Mouse (Mus musculus) left cerebral cortex, postnatal 36 days (tissue): ENCODE measurements around the gene 4930523C07Rik. TPM values are rescaled to one million over a fixed set of nuclear protein-coding genes. Genes with fewer than 3 reads are reported as not detected.

ENCODE experiments used
- DNase-seq, 2 experiments: peaks; one replicate each; pipeline ENCODE4 v3.0.0; 2021 to 2022; ENCODE audit warnings: low spot score in 2 of 2, mixed read lengths in 1 of 2
- intact Hi-C: fragments of 180-260 bp; cut with DNase I; formaldehyde crosslinking; loops from one replicate; pipeline ENCODE4 v1.15.1; 2025
- total RNA-seq, 2 experiments: library from RNA; stranded (reverse); gene quantifications; 2 replicates each; pipeline ENCODE4 v1.2.3; 2021

4930523C07Rik gene
- 1 to 10 TPM; 2.6 TPM for total RNA-seq

GRCm38 (mm10) chr1:160044237-160045021 is at the start of gene 4930523C07Rik:
Gene 4930523C07Rik (plus strand): TSS chr1:160044382.
- intact Hi-C loops = no loop called here
- peak in 1 of 2 experiments; percentile 11 for DNase-seq

- DNase-seq = no peak
- intact Hi-C loops = no loop called here
Observed at GRCm38 (mm10) chr1:159997329-159997728, 46.9 kb upstream of the 4930523C07Rik start.

DNA sequence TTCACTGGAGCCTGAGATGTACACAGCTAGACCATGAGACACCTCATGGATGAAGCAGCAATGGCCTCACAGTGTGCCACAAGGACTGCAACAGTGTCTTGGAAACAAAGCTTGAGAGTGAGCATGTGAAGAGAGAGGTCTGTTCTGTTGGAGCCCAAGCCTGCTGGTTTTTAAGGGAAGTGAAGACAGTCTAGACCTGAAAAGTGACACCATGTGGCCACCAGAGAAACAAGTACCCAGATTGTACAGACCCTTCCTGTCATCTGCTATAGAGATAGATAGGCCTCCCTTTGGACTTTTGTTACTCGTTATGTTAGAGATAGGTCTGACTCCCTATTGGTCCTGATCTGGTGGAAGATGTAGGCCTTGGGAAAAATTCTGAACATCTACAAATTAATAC is 45.8 kb upstream of the 4930523C07Rik start:
- intact Hi-C loops = no loop called here
- no peak for DNase-seq

GRCm38 (mm10) chr1:159999232-159999631 is 45.0 kb upstream of the 4930523C07Rik start:
- intact Hi-C loops = no loop called here
- no peak for DNase-seq

- intact Hi-C loops = no loop called here
- no peak for DNase-seq
Observed at GRCm38 (mm10) chr1:160005319-160005718, 38.9 kb upstream of the 4930523C07Rik start.

DNA sequence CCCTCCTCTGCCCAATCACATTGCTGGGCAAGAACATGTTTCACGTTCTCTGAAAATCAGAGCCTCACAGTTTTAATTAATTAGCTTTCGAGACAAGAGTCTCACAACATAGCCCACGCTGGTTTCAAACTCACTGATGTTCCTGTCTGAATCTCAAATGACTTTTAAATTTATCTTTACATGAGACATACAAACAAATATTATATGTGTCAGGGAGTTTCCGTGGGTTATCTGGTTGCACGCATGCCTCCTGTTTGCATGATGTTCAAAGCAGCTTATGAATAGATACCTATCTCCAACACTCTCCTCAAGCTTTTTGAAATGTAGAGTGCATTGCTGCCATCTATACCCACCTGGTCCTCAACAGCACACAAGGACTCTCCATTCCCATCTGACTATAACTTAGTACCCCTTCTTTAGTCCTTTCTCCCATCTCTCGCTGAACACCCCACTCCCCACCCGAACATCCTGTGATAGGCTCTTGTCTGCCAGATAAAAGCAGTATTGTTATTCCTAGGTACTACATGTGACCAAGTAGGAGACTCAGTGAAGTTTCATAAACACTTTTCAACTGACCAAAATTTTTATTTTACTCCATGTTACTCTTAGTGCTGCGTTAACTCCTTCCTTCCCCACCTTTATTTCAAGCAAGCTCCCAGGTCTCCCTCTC is 37.1 kb upstream of the 4930523C07Rik start:
- DNase-seq = no peak
- intact Hi-C loops = no loop called here

DNA sequence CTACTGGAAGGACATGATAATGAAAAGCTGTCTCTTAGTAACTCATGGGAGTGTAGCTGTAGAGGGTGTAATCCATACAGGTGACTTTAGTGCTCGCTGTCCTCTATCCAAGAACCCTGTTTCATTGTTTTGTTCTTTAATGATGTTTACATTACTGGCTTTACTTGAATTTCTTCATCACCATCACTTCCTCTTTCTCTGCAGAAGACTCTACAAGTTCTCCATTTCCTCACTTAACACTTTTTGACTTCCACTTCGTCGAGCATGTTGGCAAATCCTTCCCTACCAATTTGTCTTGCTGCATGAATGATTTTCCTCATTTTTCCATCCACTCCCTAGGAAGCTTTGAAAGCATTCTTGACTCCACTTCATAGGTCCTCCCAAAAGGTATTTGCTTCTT is 31.1 kb upstream of the 4930523C07Rik start:
- DNase-seq = no peak
- intact Hi-C loops = no loop called here

DNA sequence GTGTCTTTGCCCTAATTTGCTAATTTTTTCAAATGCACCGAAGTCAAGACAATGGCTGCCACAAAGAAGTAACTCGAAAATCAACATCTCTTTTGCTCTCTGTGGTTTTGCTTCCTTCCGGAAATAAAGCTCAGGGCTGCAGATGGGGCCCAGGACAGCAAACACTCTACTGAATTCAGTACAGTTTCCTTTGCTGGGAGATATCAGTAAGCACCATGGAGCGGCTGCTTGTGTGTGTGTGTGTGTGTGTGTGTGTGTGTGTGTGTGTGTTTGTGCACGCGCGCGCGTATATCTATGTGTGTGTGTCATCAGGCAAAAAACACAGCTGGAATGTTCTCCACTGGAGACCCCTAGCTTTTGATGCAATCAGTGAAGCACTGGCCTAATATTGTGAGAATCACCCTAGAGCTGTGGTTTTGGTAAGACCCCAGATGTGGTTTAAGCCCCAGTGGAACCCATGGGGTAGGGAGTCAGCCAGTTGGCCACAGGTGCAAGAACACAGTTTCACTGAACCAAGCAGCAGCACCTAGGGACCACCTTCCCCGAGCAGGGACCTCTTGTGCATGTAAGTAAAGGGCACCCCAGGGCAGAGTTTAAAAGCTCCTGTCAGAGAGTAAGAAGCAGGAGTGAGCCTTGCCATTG is 19.7 kb upstream of the 4930523C07Rik start:
- no peak for DNase-seq
- intact Hi-C loops = no loop called here

DNA sequence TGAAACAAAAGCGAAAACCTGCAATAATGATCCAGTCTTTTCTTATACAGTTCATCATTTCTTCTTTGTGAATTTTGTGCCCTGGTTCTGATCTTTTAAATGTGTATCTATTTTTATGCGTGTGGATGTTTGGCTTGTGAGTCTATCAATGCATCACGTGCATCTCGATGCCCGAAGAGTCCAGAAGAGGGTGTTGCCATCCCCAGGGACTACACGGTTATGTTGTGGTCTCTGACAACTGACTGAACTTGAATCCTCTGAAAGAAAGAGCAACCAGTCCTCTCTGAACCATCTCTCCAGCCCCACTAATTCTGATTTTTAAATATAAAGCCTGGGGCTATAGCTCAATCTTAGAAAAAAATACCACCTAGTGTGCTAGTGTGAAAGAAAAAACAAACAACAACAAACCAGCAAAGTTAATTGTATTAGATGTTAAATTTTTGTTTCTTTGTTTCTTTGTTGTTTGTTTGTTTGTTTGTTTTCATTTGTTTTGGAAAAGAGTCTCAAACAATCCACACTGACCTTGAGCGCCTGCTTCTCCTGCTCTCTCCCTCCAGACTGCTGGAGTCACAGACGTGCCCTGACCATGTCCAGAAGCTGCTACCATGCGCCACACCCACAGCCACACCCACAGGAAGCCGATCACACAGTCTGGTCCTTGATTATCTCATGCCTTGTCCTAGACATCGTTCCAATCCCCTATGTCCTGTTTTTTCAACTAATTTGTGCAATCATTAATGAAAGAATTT is 18.9 kb upstream of the 4930523C07Rik start:
- intact Hi-C loops = no loop called here
- DNase-seq = no peak

DNA sequence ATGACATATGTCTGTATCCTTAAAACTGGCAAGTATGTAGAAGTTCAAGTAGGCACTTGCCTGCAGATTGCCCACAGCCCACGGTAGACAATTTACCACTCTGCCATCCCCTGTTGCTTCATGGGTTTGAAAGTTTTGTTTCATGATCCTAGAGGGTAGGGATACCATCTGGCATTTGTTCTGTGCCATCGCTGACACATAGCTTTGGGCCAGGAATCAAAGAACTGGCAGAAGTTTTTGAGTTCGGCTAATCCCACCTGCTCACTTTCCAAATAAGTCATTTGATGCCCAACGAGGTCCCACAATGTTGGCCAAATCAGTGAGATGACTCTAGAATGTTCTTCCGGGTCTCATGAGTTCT is 18.3 kb upstream of the 4930523C07Rik start:
- no peak for DNase-seq
- intact Hi-C loops = no loop called here

DNA sequence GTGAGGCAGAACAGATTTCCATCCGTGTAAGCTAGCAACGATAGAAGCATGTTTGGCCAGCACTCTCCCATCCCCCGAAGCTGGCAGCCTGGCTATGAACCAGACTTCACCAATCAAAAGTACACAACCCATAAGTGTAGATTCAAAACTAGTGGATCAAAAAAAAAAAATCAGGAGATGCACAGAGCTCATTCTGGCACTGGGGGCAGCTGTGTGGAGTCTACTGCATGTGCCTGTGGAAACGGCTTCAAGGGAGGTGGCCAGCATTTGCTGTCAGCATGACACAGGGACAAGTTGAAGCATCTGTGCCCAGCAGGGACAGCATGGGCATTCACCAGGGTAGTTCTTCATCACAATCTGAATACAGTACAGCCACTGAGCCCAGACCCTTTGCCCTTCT is 16.2 kb upstream of the 4930523C07Rik start:
- no peak for DNase-seq
- intact Hi-C loops = no loop called here

GRCm38 (mm10) chr1:160033948-160034598 is 10.1 kb upstream of the 4930523C07Rik start:
- no peak for DNase-seq
- intact Hi-C loops = no loop called here

DNA sequence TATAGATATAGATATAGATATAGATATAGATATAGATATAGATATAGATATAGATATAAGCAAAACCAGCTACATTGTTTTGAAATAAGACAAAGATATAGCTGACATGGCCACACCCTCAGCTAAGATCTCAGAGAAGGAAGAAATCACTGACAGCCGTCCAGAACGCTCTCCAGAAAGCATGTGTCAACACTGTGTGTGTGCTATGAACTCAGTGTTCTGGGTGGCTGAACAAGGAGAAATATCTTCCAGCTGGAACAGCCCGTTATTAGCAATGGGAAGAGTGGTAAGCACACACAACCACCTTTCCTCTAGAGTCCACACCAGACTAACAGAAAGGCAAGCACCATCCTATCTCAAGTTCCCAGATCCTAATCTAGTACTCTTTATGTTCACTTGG is 8.6 kb upstream of the 4930523C07Rik start:
- DNase-seq = no peak
- intact Hi-C loops = no loop called here

GRCm38 (mm10) chr1:160036996-160037521 is 7.1 kb upstream of the 4930523C07Rik start:
- peak; percentile 9 to 30 for DNase-seq
- intact Hi-C loops = no loop called here

DNA sequence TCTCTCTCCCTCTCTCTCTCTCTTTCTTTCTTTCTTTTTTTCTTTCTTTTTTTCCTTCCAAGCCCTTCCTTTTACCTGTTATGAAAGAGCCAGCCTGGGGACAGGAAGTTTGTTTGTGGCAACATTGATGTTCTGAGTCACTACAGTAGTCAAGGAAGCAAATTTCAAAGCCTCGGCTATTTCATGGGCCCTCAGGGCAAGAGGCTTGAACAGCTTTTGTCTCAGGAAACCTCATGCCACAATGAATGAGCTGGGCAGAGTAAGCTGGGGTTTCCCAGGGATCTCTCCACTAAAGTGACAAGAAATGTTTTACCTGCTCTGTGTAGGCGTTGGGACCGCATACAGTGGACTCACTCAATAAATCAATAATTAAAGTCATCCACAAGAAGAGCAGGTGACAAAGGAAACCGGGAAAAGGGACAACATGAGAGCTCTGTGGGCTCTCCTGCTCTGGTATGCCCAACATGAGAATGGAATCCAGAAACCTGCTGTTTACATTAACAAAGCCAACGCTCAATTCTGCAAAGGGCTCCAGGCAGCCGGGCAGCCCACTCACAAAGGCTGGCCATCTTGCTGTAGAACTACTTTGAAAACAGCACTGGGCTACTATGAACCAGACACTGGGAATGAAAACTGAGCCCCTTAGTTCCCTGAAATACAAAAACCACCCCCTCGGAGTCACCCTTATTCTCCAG is 4.1 kb upstream of the 4930523C07Rik start:
- intact Hi-C loops = no loop called here
- no peak for DNase-seq

DNA sequence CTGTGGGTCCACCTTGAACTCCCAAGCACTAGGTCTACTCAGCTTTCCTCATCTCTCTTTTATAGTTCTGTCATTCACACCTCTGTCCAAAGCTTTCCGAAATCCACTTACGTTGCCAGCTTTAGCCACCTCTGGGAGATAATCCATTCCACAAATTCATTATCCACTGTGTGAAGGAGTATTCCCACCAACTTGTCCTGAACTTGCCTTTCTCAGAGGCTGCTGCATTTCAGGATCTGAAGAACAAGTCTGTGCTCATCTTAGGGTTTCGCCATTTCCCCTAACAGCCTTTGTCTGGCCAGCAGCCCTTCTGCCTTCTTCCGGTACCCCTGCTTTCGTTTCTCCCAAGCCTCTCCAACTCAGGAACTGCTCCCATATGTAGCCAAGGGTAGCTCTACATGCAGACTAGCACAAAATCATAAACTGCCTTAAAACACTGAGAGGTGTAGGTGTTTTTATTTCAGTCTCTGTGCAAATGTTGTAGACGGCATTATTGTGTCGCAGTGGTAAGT is 2.9 kb upstream of the 4930523C07Rik start:
- no peak for DNase-seq
- intact Hi-C loops = no loop called here

DNA sequence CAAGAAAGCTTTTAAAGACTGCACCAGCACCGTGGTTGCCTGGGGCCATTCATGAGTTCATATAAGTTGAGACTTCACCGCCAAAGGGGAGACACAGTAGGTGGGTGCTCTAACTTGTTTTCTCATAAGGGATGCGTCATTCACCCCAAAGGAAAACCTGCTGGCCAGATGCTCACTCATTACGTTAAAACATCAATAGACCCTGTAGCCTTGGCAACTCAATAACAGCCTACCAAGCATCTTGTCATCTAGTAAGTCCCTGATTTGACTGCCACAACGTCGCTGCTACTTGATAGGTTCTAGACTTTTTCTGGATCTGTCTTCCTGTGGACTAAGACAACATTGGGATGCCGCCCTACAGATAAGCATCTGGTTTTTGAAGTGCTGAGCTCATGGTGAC is 1.8 kb upstream of the 4930523C07Rik start:
- intact Hi-C loops = no loop called here
- DNase-seq = no peak

- no peak for DNase-seq
- intact Hi-C loops = no loop called here
Observed at GRCm38 (mm10) chr1:160043271-160043975, 759 bp upstream of the 4930523C07Rik start.
